Comparison of ENCODE assay signal across 15 mouse cellular contexts in genomic region chr3:16853992-16854391, GRCm38 (mm10).
A peak's percentile ranks its signal among the peaks of the same experiment; 100 is the strongest.
DNase-seq lines count a peak whose midpoint lies in the region; ATAC-seq lines count a peak whose summit lies in the region.
"Had no signal": no experiment of that assay in that cellular context is flagged by ENCODE, and none has a peak within 500 bp of the region (broad histone marks: within the 10 kb centered on the region; RNA-seq: fewer than 3 reads in every experiment).

No protein-coding gene starts in this region.

- H3K4me3 ChIP-seq in forebrain, embryonic 14.5 days (ENCODE audit: low read depth, low read length), result no peak overlapping the region
- no peak overlapping the region for H3K4me3 ChIP-seq in neural tube, embryonic 14.5 days (ENCODE audit: low read depth, low read length)
- H3K4me3 ChIP-seq: gastrocnemius, adult 2 months; heart, embryonic 12.5 days; limb, embryonic 15.5 days had no signal

- 46% methylated on average over 5 of the region's 5 CpGs for WGBS in forebrain, embryonic 14.5 days
- WGBS in neural tube, embryonic 14.5 days, result 24% methylated on average over 5 of the region's 5 CpGs

- peak; percentile 70 for ATAC-seq in frontal cortex, adult (ENCODE audit: low TSS enrichment)
- peak; percentile 57; the same call in 1 of the 2 replicates for ATAC-seq in forebrain, embryonic 14.5 days
- ATAC-seq in neural tube, embryonic 14.5 days (ENCODE audit: low read depth), result peak; percentile 88
- ATAC-seq: inflammation-experienced regulatory T-cells, adult 6 months had no signal

- H3K27me3 ChIP-seq in forebrain, embryonic 14.5 days (replicated peaks; ENCODE audit: control insufficient read depth, insufficient read depth, low read length), result no peaks in the 10 kb centered on the region
- H3K27me3 ChIP-seq in neural tube, embryonic 14.5 days (ENCODE audit: control insufficient read depth, insufficient read depth, low read length), result no peaks in the 10 kb centered on the region
- H3K27me3 ChIP-seq: heart, embryonic 12.5 days; limb, embryonic 15.5 days had no signal

- no peak for DNase-seq in frontal cortex, postnatal 14 days (ENCODE audit: low spot score in 2 of 2)
- peak; percentile 46 for DNase-seq in forebrain, embryonic 14.5 days (ENCODE audit: low spot score)
- peak; percentile 26 for DNase-seq in mesoderm, embryonic 11.5 days (ENCODE audit: low read depth, low spot score)
- DNase-seq in left cerebral cortex, postnatal 25 days (ENCODE audit: low spot score in 2 of 2), result no peak
- no peak for DNase-seq in left cerebral cortex, adult 11 months (ENCODE audit: low spot score)
- no peak for DNase-seq in left cerebral cortex, adult 18-20 months (ENCODE audit: low spot score in 2 of 2)
- DNase-seq: gastrocnemius, adult 2 months; kidney, postnatal 14 days; lung, adult 2 months; spleen, adult 18-20 months had no signal

- H3K4me1 ChIP-seq in forebrain, embryonic 14.5 days (ENCODE audit: control insufficient read depth, insufficient read depth, low read length), result peaks cover 3% of the 10 kb centered on the region; the same call in 1 of the 2 replicates
- H3K4me1 ChIP-seq in neural tube, embryonic 14.5 days (ENCODE audit: control insufficient read depth, insufficient read depth, low read length), result peaks cover 14% of the 10 kb centered on the region; the same call in 1 of the 2 replicates
- H3K4me1 ChIP-seq: heart, embryonic 12.5 days; limb, embryonic 15.5 days had no signal

- no peaks in the 10 kb centered on the region for H3K36me3 ChIP-seq in forebrain, embryonic 14.5 days (ENCODE audit: control insufficient read depth, insufficient read depth, low read length)
- no peaks in the 10 kb centered on the region for H3K36me3 ChIP-seq in neural tube, embryonic 14.5 days (ENCODE audit: control insufficient read depth, insufficient read depth, low read length)
- H3K36me3 ChIP-seq: heart, embryonic 12.5 days; limb, embryonic 15.5 days had no signal

- H3K9me3 ChIP-seq in forebrain, embryonic 14.5 days (replicated peaks; ENCODE audit: control insufficient read depth, low read length), result no peaks in the 10 kb centered on the region
- H3K9me3 ChIP-seq in neural tube, embryonic 14.5 days (ENCODE audit: control insufficient read depth, low read length), result no peaks in the 10 kb centered on the region
- H3K9me3 ChIP-seq: heart, embryonic 12.5 days; limb, embryonic 15.5 days had no signal

- H3K4me2 ChIP-seq in forebrain, embryonic 14.5 days (ENCODE audit: low read length), result no peak overlapping the region
- H3K4me2 ChIP-seq in neural tube, embryonic 14.5 days (ENCODE audit: low read depth, low read length), result no peak overlapping the region; the same call in 1 of the 2 replicates
- H3K4me2 ChIP-seq: heart, embryonic 12.5 days; limb, embryonic 15.5 days had no signal

- H3K27ac ChIP-seq in forebrain, embryonic 14.5 days (ENCODE audit: low read depth, low read length), result peak overlapping the region; percentile 6; the same call in 1 of the 2 replicates
- peak overlapping the region; percentile 90 for H3K27ac ChIP-seq in neural tube, embryonic 14.5 days (ENCODE audit: low read depth, low read length)
- H3K27ac ChIP-seq: gastrocnemius, adult 2 months; limb, embryonic 15.5 days had no signal

- intact Hi-C loops in left cerebral cortex, postnatal 25 days (cut with DNase I), result no loop called here

- no peak overlapping the region for H3K9ac ChIP-seq in forebrain, embryonic 14.5 days (ENCODE audit: low read length)
- peak overlapping the region; percentile 22; the same call in 1 of the 2 replicates for H3K9ac ChIP-seq in neural tube, embryonic 14.5 days (replicated peaks; ENCODE audit: low read depth, low read length)
- H3K9ac ChIP-seq: heart, embryonic 12.5 days; limb, embryonic 15.5 days had no signal

Comparison
In these comparisons a context has a peak if more than half of its experiments do, and no peak if none do; other contexts are left out.
1. DNase-seq: peak in forebrain, embryonic 14.5 days (single experiment) and mesoderm, embryonic 11.5 days (single experiment); none in frontal cortex, postnatal 14 days (0 of 2), left cerebral cortex, postnatal 25 days (0 of 2), left cerebral cortex, adult 11 months (single experiment) and left cerebral cortex, adult 18-20 months (0 of 2).
2. Peak in every context shown above with its lines, with median percentiles within 50 percentile points of each other: ATAC-seq.